Mouse (Mus musculus): ENCODE results near the gene Ccdc151. TPM values are rescaled to one million over a fixed set of nuclear protein-coding genes. Genes with fewer than 3 reads are reported as not detected.

Ccdc151 gene
- polyA plus RNA-seq (2015; fragmentation: Nextera tagmentation; extraction: Ambion mirVana) = 0.06 and 0.17 TPM in 2 replicates

DNA sequence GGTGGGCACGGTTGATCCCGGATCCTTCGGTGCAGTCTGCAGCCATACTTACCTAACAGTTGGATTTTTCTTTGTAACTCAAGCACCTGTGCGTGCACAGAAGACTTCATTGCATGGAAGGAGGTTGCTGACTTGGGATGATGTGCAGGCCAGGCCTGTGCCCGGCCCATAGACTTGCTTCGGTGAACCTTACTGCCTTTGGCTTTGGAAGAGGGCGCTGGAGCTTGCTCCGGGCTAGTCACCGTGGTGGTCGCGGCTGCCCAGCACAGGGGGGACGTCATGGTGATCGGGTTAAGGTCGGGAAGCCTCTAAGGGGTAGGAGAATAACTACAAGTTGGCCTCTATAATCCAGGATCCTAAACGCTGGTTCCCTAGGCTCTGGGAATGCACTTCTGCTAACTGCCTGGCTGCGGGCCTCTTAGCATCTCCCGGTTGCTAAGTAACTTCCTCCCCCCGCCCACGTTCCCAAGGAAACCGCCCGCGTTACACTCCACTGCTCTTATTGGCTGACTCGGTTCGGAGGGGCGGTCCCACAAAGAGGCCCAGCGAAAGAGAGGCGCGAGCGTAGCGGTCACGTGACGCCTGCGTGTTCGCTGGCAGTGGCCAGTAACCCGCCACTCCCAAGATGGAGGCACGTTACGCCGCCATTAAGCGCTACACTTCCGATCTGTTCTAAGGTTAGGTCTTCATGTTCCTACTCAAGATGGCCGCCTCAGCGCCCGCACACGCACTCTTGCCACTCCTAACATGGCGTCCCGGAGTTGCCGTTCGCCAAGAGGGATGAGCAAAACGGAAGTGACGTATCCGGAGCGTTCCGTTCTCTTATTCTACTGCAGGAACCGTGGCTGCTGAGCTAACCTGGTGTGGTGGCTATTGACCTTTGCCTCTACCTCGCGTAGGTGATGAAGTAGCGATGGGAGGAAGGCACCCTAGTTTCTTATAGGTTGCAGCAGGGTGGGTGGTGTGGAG lies at the start of gene Ccdc151, which contains the start of gene Prkcsh:
Gene Ccdc151 (minus strand): TSS at position 441 of the 969 bp plus-strand sequence.
Gene Prkcsh (plus strand): TSS at position 613 of the 969 bp plus-strand sequence.

DNA sequence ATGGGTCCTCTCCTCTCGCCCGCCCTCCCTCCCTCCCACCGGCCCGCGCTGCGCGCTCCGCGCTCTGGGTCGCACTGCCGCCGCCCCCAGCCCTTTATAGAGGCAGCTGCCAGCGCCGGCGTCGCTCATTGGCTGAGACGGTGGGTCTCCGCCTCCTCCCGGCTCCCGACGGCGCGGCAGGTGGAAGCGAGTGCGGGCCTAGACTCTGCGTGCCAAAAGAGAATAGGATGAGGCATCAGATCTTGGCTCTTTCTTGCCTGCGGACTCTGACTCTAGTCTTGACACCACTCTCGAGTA lies 49.5 kb upstream of the Ccdc151 start, which contains the start of gene Elavl3:
Gene Elavl3 (minus strand): TSS at position 66 of the 297 bp plus-strand sequence.

DNA sequence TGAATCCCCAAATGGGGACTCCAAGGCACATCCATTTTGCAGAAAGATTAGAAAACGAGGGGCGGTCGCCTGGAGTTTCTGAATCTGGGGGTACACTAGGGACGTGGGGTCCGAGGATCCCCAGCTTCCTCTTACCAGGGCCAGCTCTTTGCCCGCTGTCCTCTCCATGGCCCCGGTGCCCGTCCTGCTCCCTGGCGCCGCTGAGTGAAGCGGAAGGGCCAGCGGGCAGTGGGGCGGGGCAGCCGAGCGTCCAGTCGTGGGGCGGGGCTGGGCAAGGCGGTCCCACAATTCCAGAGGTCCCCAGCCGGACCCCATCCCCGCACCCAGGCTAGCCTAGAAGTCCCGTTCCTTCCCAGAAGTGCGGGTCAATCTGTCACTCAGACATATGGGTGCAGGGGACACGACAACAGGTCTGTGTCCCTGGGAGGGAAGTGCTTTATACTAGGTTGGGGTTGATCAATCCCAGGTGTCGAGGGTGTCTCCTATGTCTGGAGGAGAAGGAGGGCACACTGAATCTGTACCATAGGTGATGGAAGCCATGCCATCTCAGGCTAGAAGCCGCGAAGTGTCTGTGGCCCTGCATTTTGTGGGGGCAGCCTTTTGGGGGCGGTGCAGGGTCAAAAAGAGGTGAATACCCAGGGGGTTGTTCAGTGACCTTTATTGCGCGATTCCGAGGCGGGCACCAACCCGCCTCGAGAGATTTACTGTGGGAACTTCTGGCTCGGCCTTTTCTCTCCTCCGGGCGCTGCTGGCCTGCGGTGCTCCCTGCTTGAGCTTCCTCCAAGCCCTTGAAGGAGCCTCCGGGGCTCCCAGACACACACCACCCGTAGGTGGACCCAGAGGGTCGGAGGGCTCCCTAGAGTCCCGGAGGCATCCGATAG lies 13.0 kb downstream of the Ccdc151 start, which contains the start of gene Rgl3:
Gene Rgl3 (minus strand): TSS at position 217 of the 881 bp plus-strand sequence.

DNA sequence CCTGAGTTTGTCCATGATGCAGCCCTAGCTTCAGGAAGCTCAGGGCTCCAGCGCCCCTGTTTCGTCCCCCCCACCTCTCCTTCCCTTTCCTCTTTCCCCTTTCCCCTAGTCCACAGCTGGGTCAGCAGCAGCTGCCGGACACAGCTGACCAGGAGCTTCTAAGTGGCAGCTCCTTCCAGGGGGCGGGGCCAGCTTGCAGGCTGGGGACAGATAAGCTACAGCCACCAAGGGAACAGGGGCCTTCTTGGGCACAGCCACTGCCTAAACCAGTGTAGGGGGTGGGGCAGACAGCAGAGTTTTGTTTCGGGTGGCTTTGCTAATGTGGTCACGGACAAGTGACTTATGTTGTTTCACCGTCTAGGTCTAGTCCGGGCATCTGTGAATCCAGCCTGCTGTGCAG lies 39.0 kb downstream of the Ccdc151 start, which contains the start of gene Epor:
Gene Epor (minus strand): TSS at position 90 of the 400 bp plus-strand sequence.

DNA sequence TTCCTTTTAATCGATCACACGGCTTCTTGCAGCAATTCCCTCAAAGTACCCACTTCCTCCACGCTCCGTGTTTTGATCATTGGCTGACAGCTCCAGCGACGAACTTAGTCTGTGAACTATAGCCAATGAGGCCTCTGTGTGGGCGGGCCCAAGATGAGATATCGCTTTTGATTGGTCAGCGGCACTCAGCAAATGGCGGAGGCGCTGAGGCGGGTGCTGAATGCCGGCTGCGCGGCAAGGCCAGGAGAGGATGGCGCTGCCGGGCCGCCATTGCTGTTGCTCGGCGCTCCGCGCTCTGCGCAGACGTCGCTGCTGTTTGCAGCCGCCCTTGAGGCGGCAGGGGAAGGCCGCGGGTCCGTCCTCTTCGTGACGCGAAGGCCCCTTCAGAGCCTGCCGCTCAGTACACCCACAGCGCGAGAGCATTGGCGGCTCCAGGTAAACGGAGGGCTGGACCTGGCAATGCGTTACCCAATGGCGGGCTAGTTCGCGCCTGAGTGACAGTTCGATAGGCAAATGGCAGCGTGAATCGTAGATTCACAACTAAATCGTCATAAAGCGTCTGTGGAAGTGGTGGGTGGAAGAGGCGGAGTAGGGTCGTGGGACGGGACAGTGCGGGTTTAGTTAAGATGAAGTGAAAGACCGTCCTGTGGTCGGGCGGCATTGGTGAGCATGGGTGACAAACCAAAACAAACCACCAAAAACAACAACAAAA lies 46.7 kb downstream of the Ccdc151 start, which contains the start of gene Swsap1:
Gene Swsap1 (plus strand): TSS at position 186 of the 712 bp plus-strand sequence.

Other genes starting within 250 kb of the Ccdc151 start
- 108 and 118 TPM in 2 replicates for gene Spc24, start 242.3 kb downstream of the Ccdc151 start, polyA plus RNA-seq (2015; fragmentation: Nextera tagmentation; extraction: Ambion mirVana)
- 4.1 and 4.5 TPM in 2 replicates for gene Kank2, start 203.9 kb downstream of the Ccdc151 start, polyA plus RNA-seq (2015; fragmentation: Nextera tagmentation; extraction: Ambion mirVana)
- gene Angptl8, start 167.1 kb downstream of the Ccdc151 start, polyA plus RNA-seq (2015; fragmentation: Nextera tagmentation; extraction: Ambion mirVana) = 0.61 and 0.66 TPM in 2 replicates
- 9.2 and 13.3 TPM in 2 replicates for gene Dock6, start 150.0 kb downstream of the Ccdc151 start, polyA plus RNA-seq (2015; fragmentation: Nextera tagmentation; extraction: Ambion mirVana)
- 11.6 and 16.2 TPM in 2 replicates for gene Rab3d, start 84.4 kb downstream of the Ccdc151 start, polyA plus RNA-seq (2015; fragmentation: Nextera tagmentation; extraction: Ambion mirVana)
- 0.63 and 0.84 TPM in 2 replicates for gene Ccdc159, start 75.2 kb downstream of the Ccdc151 start, polyA plus RNA-seq (2015; fragmentation: Nextera tagmentation; extraction: Ambion mirVana)
- gene Tmem205, start 75.1 kb downstream of the Ccdc151 start, polyA plus RNA-seq (2015; fragmentation: Nextera tagmentation; extraction: Ambion mirVana) = 16.7 and 22.4 TPM in 2 replicates
- gene Plppr2, start 65.6 kb downstream of the Ccdc151 start, polyA plus RNA-seq (2015; fragmentation: Nextera tagmentation; extraction: Ambion mirVana) = 1.1 and 1.4 TPM in 2 replicates
- 2.3 and 2.8 TPM in 2 replicates for gene Swsap1, start 46.9 kb downstream of the Ccdc151 start, polyA plus RNA-seq (2015; fragmentation: Nextera tagmentation; extraction: Ambion mirVana)
- gene Epor, start 39.1 kb downstream of the Ccdc151 start, polyA plus RNA-seq (2015; fragmentation: Nextera tagmentation; extraction: Ambion mirVana) = 121 and 135 TPM in 2 replicates
- gene Rgl3, start 13.2 kb downstream of the Ccdc151 start, polyA plus RNA-seq (2015; fragmentation: Nextera tagmentation; extraction: Ambion mirVana) = 0.96 and 1.5 TPM in 2 replicates
- gene Prkcsh, start 172 bp upstream of the Ccdc151 start, polyA plus RNA-seq (2015; fragmentation: Nextera tagmentation; extraction: Ambion mirVana) = 34.2 and 36.2 TPM in 2 replicates
- not detected in 2 replicates for gene Elavl3, start 49.4 kb upstream of the Ccdc151 start, polyA plus RNA-seq (2015; fragmentation: Nextera tagmentation; extraction: Ambion mirVana)
- not detected in 2 replicates for gene Gm49318, start 68.6 kb upstream of the Ccdc151 start, polyA plus RNA-seq (2015; fragmentation: Nextera tagmentation; extraction: Ambion mirVana)
- gene Zfp653, start 68.7 kb upstream of the Ccdc151 start, polyA plus RNA-seq (2015; fragmentation: Nextera tagmentation; extraction: Ambion mirVana) = 5.9 and 6.2 TPM in 2 replicates
- 19.5 and 20.0 TPM in 2 replicates for gene Ecsit, start 82.8 kb upstream of the Ccdc151 start, polyA plus RNA-seq (2015; fragmentation: Nextera tagmentation; extraction: Ambion mirVana)
- 9.1 and 14.5 TPM in 2 replicates for gene Cnn1, start 96.6 kb upstream of the Ccdc151 start, polyA plus RNA-seq (2015; fragmentation: Nextera tagmentation; extraction: Ambion mirVana)
- gene Elof1, start 114.5 kb upstream of the Ccdc151 start, polyA plus RNA-seq (2015; fragmentation: Nextera tagmentation; extraction: Ambion mirVana) = 117 and 126 TPM in 2 replicates
- gene Acp5, start 133.1 kb upstream of the Ccdc151 start, polyA plus RNA-seq (2015; fragmentation: Nextera tagmentation; extraction: Ambion mirVana) = 122 and 146 TPM in 2 replicates
- gene Pigyl, start 154.2 kb upstream of the Ccdc151 start, polyA plus RNA-seq (2015; fragmentation: Nextera tagmentation; extraction: Ambion mirVana) = 55.6 and 55.8 TPM in 2 replicates
- 0.07 TPM in 1 of 2 replicates, not detected in the other for gene Zfp872, start 185.5 kb upstream of the Ccdc151 start, polyA plus RNA-seq (2015; fragmentation: Nextera tagmentation; extraction: Ambion mirVana)
- 9.9 and 12.4 TPM in 2 replicates for gene Zfp809, start 223.1 kb upstream of the Ccdc151 start, polyA plus RNA-seq (2015; fragmentation: Nextera tagmentation; extraction: Ambion mirVana)

Measured in spleen, postnatal 0 days (tissue).